Mouse (Mus musculus): ENCODE measurements around the gene Por. TPM values are rescaled to one million over a fixed set of nuclear protein-coding genes. Genes with fewer than 3 reads are reported as not detected.
A peak's percentile ranks its signal among the peaks of the same experiment; 100 is the strongest.

Gene Por
- polyA plus RNA-seq (2014; fragmentation: Nextera tagmentation; extraction: Ambion mirVana) = 111 and 121 TPM in 2 replicates

DNA sequence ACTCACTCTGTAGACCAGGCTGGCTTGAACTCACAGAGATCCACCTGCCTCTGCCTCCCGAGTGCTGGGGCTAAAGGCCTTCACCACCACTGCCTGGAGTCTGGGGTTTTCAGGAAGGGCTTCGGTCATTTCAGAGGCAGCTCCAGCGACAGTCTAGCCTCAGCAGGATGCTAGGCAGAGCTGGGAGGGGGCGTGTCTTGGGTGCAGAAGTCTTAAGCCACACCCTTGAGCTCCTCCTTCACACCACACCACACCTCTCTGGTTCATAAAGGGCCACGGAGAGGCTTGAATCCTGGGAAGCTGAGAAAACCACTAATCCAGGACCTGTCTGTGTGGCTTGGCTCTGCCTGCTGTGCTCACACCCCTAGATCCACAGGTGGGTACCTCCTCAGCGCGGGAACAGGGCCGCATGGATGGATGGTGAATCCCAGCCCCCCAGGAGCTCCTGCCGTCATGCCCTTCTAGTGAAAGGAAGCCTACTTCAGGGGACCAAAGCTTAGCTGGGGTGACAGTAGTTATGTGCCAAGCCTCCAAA lies at the start of gene Por:
Gene Por, plus strand, starts transcription at position 293 of the 535 bp plus-strand sequence.
- 16% methylated on average over 9 of the region's 9 CpGs for WGBS
- ATAC-seq (ENCODE audit: insufficient number of reproducible peaks, low FRiP score, low TSS enrichment, low read depth) = no peak
- H3K4me1 ChIP-seq (ENCODE audit: control insufficient read depth, insufficient read depth, low read length) = peaks cover 3% of the 10 kb centered on the region; the same call in 1 of the 2 replicates
- no peaks in the 10 kb centered on the region for H3K36me3 ChIP-seq (ENCODE audit: control insufficient read depth, insufficient read depth, low read length)
- no peak within 1 kb of the TSS for H3K4me3 ChIP-seq (ENCODE audit: low read depth, low read length)
- peak within 1 kb of the TSS; percentile 14; the same call in 1 of the 2 replicates for H3K4me2 ChIP-seq (ENCODE audit: low read depth, severe bottlenecking)
- H3K27ac ChIP-seq (replicated peaks; ENCODE audit: low read depth, low read length) = no peak within 1 kb of the TSS
- DNase-seq (ENCODE audit: low spot score) = peak; percentile 49
- H3K27me3 ChIP-seq (ENCODE audit: control insufficient read depth, insufficient read depth, low read length) = no peaks in the 10 kb centered on the region
- no peak within 1 kb of the TSS for H3K9ac ChIP-seq (ENCODE audit: low read length)
- H3K9me3 ChIP-seq (ENCODE audit: control insufficient read depth, low read length) = 0 out of 2 replicates have a peak, but pooled peaks cover 3% of the 10 kb centered on the region

- H3K27me3 ChIP-seq (ENCODE audit: control insufficient read depth, insufficient read depth, low read length) = no peaks in the 10 kb centered on the region
- ATAC-seq (ENCODE audit: insufficient number of reproducible peaks, low FRiP score, low TSS enrichment, low read depth) (no peak), DNase-seq (ENCODE audit: low spot score) (no peak)
- H3K9ac ChIP-seq (ENCODE audit: low read length) = no peak overlapping the region
- no peak overlapping the region for H3K27ac ChIP-seq (replicated peaks; ENCODE audit: low read depth, low read length)
- no peak overlapping the region for H3K4me3 ChIP-seq (ENCODE audit: low read depth, low read length)
- 84% methylated on average over 9 of the region's 9 CpGs for WGBS
- no peak overlapping the region for H3K4me2 ChIP-seq (ENCODE audit: low read depth, severe bottlenecking)
- no peaks in the 10 kb centered on the region for H3K9me3 ChIP-seq (ENCODE audit: control insufficient read depth, low read length)
- H3K4me1 ChIP-seq (ENCODE audit: control insufficient read depth, insufficient read depth, low read length) = no peaks in the 10 kb centered on the region
- no peaks in the 10 kb centered on the region for H3K36me3 ChIP-seq (ENCODE audit: control insufficient read depth, insufficient read depth, low read length)
Measured at GRCm38 (mm10) chr5:135620526-135620925, 49.3 kb upstream of the Por start.

DNA sequence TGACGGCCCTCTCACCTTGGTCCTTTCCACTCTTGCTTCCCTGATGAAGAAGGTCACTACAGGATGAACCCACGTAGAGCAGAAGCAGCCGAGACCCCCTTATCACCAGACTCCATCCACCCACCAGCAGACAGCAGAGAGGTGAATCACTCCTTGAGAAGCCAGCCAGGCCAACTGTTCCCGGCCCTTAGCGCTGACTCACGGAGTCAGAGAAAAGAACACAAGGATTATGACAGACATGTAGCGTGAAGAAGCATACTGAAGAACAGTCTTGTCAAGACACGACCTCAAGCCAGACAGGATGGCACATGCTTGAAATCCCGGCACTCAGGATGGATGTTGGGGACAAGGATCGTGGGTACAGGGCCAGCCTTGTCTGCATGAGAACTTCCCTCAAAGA lies 48.1 kb upstream of the Por start:
- H3K36me3 ChIP-seq (ENCODE audit: control insufficient read depth, insufficient read depth, low read length) = no peaks in the 10 kb centered on the region
- DNase-seq (ENCODE audit: low spot score) (no peak), ATAC-seq (ENCODE audit: insufficient number of reproducible peaks, low FRiP score, low TSS enrichment, low read depth) (no peak)
- no peak overlapping the region for H3K4me3 ChIP-seq (ENCODE audit: low read depth, low read length)
- no peak overlapping the region for H3K9ac ChIP-seq (ENCODE audit: low read length)
- WGBS = 84% methylated on average over 10 of the region's 10 CpGs
- H3K4me2 ChIP-seq (ENCODE audit: low read depth, severe bottlenecking) = no peak overlapping the region
- no peak overlapping the region for H3K27ac ChIP-seq (replicated peaks; ENCODE audit: low read depth, low read length)
- H3K9me3 ChIP-seq (ENCODE audit: control insufficient read depth, low read length) = no peaks in the 10 kb centered on the region
- no peaks in the 10 kb centered on the region for H3K27me3 ChIP-seq (ENCODE audit: control insufficient read depth, insufficient read depth, low read length)
- H3K4me1 ChIP-seq (ENCODE audit: control insufficient read depth, insufficient read depth, low read length) = no peaks in the 10 kb centered on the region

GRCm38 (mm10) chr5:135623006-135623563 lies 46.7 kb upstream of the Por start:
- no peaks in the 10 kb centered on the region for H3K36me3 ChIP-seq (ENCODE audit: control insufficient read depth, insufficient read depth, low read length)
- ATAC-seq (ENCODE audit: insufficient number of reproducible peaks, low FRiP score, low TSS enrichment, low read depth) (no peak), DNase-seq (ENCODE audit: low spot score) (no peak)
- H3K4me3 ChIP-seq (ENCODE audit: low read depth, low read length) = no peak overlapping the region
- H3K9ac ChIP-seq (ENCODE audit: low read length) = no peak overlapping the region
- H3K9me3 ChIP-seq (ENCODE audit: control insufficient read depth, low read length) = no peaks in the 10 kb centered on the region
- H3K4me1 ChIP-seq (ENCODE audit: control insufficient read depth, insufficient read depth, low read length) = no peaks in the 10 kb centered on the region
- H3K4me2 ChIP-seq (ENCODE audit: low read depth, severe bottlenecking) = no peak overlapping the region
- H3K27ac ChIP-seq (replicated peaks; ENCODE audit: low read depth, low read length) = no peak overlapping the region
- no peaks in the 10 kb centered on the region for H3K27me3 ChIP-seq (ENCODE audit: control insufficient read depth, insufficient read depth, low read length)
- WGBS = 90% methylated on average over 18 of the region's 18 CpGs

GRCm38 (mm10) chr5:135628916-135629315 lies 40.9 kb upstream of the Por start:
- Histone ChIP-seq H3K36me3 (ENCODE audit: control insufficient read depth, insufficient read depth, low read length) (no peaks in the 10 kb centered on the region), H3K4me2 (ENCODE audit: low read depth, severe bottlenecking) (no peak overlapping the region), H3K4me1 (ENCODE audit: control insufficient read depth, insufficient read depth, low read length) (0 out of 2 replicates have a peak, but pooled peaks cover 2% of the 10 kb centered on the region), H3K4me3 (ENCODE audit: low read depth, low read length) (no peak overlapping the region), H3K27ac (replicated peaks; ENCODE audit: low read depth, low read length) (no peak overlapping the region), H3K9ac (ENCODE audit: low read length) (no peak overlapping the region), H3K9me3 (ENCODE audit: control insufficient read depth, low read length) (no peaks in the 10 kb centered on the region), H3K27me3 (ENCODE audit: control insufficient read depth, insufficient read depth, low read length) (no peaks in the 10 kb centered on the region)
- no peak for DNase-seq (ENCODE audit: low spot score)
- ATAC-seq (ENCODE audit: insufficient number of reproducible peaks, low FRiP score, low TSS enrichment, low read depth) = no peak
- 46% methylated on average over 10 of the region's 10 CpGs for WGBS

DNA sequence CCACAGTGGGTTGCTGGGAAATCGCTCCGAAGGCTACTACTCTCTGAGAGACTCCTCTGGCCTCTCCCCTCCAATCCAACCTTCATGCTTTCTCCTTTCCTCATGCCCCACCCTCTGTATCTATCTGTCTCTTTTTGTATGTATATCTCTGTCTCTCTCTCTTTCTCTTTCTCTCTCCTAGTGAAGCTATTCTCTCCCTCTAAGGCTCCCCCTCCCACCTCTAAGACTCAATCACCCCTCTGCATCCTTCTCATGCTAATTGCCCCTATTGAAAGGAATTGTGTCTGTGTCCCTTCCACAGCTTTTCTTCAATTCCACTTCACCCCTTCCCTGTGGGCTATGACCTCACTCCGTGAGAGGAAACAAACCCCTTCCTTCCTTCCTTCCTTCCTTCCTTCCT lies 40.4 kb upstream of the Por start:
- Histone ChIP-seq H3K27ac (replicated peaks; ENCODE audit: low read depth, low read length) (no peak overlapping the region), H3K4me1 (ENCODE audit: control insufficient read depth, insufficient read depth, low read length) (0 out of 2 replicates have a peak, but pooled peaks cover 2% of the 10 kb centered on the region), H3K4me3 (ENCODE audit: low read depth, low read length) (no peak overlapping the region), H3K4me2 (ENCODE audit: low read depth, severe bottlenecking) (no peak overlapping the region), H3K9me3 (ENCODE audit: control insufficient read depth, low read length) (no peaks in the 10 kb centered on the region), H3K9ac (ENCODE audit: low read length) (no peak overlapping the region), H3K27me3 (ENCODE audit: control insufficient read depth, insufficient read depth, low read length) (no peaks in the 10 kb centered on the region), H3K36me3 (ENCODE audit: control insufficient read depth, insufficient read depth, low read length) (no peaks in the 10 kb centered on the region)
- ATAC-seq (ENCODE audit: insufficient number of reproducible peaks, low FRiP score, low TSS enrichment, low read depth) (no peak), DNase-seq (ENCODE audit: low spot score) (no peak)
- 83% methylated on average over 3 of the region's 3 CpGs for WGBS

GRCm38 (mm10) chr5:135630598-135630997 lies 39.2 kb upstream of the Por start:
- Histone ChIP-seq H3K36me3 (ENCODE audit: control insufficient read depth, insufficient read depth, low read length) (no peaks in the 10 kb centered on the region), H3K9ac (ENCODE audit: low read length) (no peak overlapping the region), H3K4me2 (ENCODE audit: low read depth, severe bottlenecking) (no peak overlapping the region), H3K4me3 (ENCODE audit: low read depth, low read length) (no peak overlapping the region), H3K9me3 (ENCODE audit: control insufficient read depth, low read length) (no peaks in the 10 kb centered on the region), H3K27me3 (ENCODE audit: control insufficient read depth, insufficient read depth, low read length) (no peaks in the 10 kb centered on the region), H3K27ac (replicated peaks; ENCODE audit: low read depth, low read length) (no peak overlapping the region), H3K4me1 (ENCODE audit: control insufficient read depth, insufficient read depth, low read length) (0 out of 2 replicates have a peak, but pooled peaks cover 2% of the 10 kb centered on the region)
- DNase-seq (ENCODE audit: low spot score) = peak; percentile 65
- no peak for ATAC-seq (ENCODE audit: insufficient number of reproducible peaks, low FRiP score, low TSS enrichment, low read depth)
- 42% methylated on average over 3 of the region's 3 CpGs for WGBS

DNA sequence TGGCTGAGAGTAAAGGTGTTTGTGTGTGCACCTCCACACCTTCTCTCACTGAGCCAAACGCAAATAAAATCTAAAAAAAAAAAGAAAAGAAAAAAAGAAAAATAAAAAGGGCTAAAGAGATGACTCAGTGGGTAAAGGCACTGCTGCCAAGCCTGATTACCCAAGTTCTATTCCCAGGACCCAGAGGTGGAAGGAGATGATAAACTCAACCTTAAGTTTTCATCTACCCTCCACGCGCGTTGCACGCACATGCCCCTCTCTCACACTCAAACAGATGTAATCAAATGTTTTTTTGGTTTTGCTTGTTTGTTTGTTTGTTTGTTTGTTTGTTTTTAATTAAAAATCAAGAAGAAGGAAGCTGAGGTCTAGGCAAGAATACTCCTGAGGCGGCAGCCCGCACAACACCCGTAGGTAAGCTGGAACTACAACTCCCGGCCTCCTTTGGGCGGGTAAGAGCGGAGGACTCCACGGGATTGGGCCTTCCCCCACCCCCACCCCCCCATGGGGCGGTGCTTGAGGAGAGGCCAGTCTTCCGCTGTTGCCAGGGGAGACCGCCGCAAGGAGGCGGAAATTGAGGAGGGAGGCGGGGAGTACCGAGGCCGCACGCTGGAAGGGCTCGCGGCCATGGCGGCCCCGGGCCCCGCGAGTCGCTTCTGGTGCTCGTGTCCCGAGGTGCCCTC lies 37.6 kb upstream of the Por start, which contains the start of gene Rhbdd2:
Gene Rhbdd2, plus strand, starts transcription at position 502 of the 680 bp plus-strand sequence.
- H3K9me3 ChIP-seq (ENCODE audit: control insufficient read depth, low read length) = no peaks in the 10 kb centered on the region
- peak within 1 kb of the TSS; percentile 52 for H3K4me2 ChIP-seq (ENCODE audit: low read depth, severe bottlenecking)
- 0 out of 2 replicates have a peak, but pooled peaks cover 2% of the 10 kb centered on the region for H3K4me1 ChIP-seq (ENCODE audit: control insufficient read depth, insufficient read depth, low read length)
- peaks cover 4% of the 10 kb centered on the region for H3K36me3 ChIP-seq (ENCODE audit: control insufficient read depth, insufficient read depth, low read length)
- H3K9ac ChIP-seq (ENCODE audit: low read length) = peak within 1 kb of the TSS; percentile 80
- peak; percentile 97 for ATAC-seq (ENCODE audit: insufficient number of reproducible peaks, low FRiP score, low TSS enrichment, low read depth)
- 14% methylated on average over 26 of the region's 30 CpGs for WGBS
- no peak within 1 kb of the TSS for H3K27ac ChIP-seq (replicated peaks; ENCODE audit: low read depth, low read length)
- peak within 1 kb of the TSS; percentile 78 for H3K4me3 ChIP-seq (ENCODE audit: low read depth, low read length)
- DNase-seq (ENCODE audit: low spot score) = peak; percentile 98
- H3K27me3 ChIP-seq (ENCODE audit: control insufficient read depth, insufficient read depth, low read length) = no peaks in the 10 kb centered on the region
